Mouse (Mus musculus): ENCODE data around the gene Lipt2.

Gene Lipt2

DNA sequence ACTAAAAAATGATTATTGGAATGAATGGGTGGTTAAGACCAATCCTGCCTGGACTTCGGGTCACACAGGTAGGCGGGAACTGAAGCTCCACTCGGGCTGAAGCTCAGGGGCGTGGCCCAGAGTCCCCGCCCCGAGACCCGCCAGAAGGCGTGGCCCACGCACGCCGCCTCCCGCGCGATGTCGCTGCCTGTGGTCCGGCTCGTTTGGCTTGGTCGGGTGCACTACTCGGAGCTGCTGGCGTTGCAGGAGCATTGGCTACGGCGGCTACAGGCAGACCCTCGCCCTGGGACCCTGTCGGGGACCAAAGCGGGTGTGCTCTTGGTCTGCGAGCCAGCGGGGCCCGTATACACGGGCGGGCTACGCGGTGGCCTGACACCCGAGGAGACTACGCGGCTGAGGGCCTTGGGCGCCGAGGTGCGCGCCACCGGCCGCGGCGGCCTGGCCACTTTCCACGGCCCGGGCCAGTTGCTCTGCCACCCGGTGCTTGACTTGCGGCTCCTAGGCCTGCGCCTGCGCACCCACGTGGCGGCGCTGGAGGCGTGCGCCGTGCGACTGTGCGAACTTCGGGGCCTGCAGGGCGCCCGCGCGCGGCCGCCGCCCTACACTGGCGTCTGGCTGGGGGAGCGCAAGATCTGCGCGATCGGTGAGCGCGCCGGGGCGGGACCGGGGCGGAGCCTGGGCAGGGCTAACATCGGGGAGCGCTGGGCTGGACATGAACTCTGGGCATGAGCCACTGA, at the start of gene Lipt2:
Lipt2 (plus strand) TSS at position 173 of the 737 bp plus-strand sequence.
- DNase-seq (ENCODE audit: low read depth, low spot score): peak; percentile 95

DNA sequence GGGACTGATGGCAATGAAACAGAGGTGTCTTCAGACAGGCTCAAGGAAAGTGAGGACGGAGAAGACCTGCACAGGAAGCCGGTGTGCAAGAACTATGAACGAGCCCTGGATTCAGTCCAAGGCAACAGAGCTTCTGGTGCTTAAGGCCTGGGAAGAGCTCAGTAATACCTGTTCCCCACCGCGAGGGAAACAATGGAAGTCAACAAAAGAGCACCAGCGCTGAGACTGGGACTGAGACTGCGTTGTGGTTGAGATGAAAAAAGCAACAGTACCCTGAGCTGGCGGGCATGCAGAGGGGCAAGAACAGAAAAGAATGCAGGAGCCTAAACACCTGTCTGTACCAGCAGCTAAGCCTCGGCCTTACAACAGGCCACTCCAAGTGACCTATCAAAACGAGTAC, 47.6 kb upstream of the Lipt2 start:
- peak; percentile 6 for DNase-seq (ENCODE audit: low read depth, low spot score)

DNA sequence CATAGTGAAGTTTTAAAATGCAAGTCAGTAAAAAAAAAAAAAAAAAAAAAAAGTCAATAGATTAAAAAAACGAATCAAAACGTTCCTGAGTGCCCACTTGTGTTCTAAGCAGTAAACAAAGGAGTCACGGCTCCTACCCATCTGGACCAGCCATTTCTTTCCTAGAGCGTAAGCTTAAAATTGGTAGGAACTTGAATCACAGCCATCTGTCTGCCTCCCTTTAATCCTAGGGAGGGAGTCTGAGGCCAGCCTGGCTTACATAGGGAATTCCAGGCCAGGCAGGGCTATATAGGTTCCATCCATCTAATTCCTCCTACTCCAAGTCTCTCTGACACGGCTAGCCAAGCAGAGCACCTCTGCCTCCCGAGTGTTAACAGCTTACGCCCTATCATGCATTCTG, 45.3 kb upstream of the Lipt2 start:
- no peak for DNase-seq (ENCODE audit: low read depth, low spot score)

DNA sequence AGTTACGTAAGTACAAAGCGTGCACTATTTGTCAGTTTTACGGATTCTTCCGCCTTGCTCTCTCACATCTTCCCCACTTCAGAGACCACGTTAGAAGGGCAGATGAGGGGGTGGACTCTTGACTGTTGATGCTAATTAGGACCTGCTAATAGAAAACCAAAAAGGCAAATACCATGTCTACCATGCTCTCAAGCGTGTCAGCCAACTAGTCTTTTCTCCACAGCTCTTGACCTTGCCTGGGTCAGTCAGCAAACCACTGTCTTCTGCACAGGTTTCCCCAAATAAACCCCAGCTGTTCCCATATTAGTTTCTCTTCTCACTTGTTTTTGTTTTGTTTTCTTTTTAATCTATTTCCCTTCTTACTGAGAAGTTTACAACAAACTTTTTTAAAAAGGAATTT, 44.8 kb upstream of the Lipt2 start:
- DNase-seq (ENCODE audit: low read depth, low spot score): no peak

DNA sequence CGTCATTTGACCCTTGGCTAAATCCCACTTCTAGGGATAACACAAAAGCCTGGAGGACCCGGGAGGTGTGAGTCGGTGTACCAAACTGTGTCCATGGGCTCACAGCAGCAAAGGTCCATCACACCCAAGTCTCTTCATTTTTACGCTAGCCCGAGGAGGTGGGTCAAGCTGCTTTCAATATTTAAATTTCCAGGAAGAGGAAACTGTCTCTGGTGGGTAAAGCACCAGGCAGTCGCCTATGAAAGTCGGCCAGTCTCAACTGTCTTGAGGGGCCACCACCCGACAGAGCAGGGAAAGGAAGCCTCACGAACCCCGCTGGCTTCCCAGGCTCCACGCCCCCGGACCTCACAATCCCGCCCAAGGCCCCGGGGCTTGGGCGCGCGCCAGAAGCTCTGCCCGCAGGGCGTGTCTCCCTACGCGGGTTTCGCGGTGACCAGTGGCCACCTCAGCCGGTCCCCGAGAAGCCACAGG, 38.3 kb upstream of the Lipt2 start:
- peak; percentile 71 for DNase-seq (ENCODE audit: low read depth, low spot score)

DNA sequence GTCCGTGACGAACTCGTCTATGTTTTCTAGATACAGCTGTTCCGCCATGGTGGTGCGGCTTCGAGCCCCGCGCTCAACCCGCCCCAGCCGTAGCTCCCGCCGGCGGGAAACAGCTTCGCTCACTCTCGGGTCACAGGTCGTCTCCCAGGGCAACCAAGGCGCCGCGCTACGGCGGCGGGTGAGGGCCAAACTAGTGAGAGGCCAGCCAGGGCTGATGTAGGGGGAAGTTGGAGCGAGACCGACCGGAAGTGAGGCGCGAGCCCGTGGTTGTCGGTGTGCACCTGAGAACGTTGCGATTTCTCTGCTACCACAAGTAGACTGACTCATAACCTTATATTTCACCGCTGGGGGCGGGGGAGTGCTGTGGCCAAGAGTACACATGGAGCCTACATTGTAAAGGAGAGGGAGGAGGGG, 37.7 kb upstream of the Lipt2 start, which contains the start of gene Pold3:
Pold3 (minus strand) TSS at position 190 of the 414 bp plus-strand sequence.
- DNase-seq (ENCODE audit: low read depth, low spot score): peak; percentile 99

DNA sequence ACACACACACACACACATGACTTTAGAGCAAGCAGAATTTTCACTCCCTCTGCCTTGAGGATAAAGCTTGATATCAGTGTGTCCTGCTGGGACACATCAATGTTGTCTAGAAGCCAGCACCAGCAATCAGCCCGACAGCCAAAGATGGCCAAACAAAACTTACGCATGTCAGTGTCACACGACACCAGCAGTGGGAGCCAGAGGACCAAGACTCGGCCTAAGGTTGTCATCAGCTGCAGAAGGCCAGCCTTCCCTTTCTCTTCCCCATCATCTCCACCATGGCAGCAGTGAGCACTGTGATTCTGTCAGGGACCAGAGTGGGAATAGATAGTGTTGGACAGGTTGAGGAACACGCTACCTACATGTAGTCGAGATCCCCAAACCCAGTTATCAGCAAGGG, 35.6 kb upstream of the Lipt2 start:
- DNase-seq (ENCODE audit: low read depth, low spot score): peak; percentile 83

DNA sequence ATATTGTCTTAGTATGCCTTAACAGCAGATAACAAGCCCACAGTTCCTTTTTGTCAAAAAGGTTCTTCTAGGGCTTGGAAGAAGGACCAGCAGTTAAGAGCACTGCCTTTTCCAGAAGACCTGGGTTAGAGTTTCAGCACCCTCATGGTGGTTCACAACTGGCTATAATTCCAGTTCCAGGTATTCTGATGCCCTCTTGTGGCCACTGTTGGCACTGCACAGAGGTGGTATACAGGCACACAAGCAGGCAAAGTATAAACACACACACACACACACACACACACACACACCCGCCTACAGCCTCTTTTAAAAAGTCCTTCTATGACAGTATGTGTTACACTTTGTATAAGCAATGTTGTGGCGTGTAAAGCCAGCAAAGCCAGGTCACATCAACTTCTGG, 34.9 kb upstream of the Lipt2 start:
- peak; percentile 82 for DNase-seq (ENCODE audit: low read depth, low spot score)

DNA sequence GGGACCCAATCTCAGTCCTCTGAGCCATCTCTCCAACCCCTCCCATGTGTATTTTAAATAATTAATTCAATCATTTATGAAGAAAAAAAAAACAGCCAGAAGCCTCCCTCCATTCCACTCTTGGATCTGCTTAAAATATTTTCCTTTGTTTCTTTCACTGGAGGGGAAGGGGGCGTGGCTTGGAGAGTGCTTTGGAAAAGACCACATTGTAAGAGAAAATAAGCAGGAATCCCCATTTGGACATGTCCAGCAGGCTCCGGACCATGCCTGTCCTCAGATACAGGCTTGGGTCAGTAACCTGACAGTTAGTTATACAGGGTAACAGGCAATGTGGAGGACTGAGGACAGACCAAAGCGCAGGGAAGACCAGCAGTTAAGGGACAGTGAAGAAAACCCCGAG, 33.9 kb upstream of the Lipt2 start:
- no peak for DNase-seq (ENCODE audit: low read depth, low spot score)

DNA sequence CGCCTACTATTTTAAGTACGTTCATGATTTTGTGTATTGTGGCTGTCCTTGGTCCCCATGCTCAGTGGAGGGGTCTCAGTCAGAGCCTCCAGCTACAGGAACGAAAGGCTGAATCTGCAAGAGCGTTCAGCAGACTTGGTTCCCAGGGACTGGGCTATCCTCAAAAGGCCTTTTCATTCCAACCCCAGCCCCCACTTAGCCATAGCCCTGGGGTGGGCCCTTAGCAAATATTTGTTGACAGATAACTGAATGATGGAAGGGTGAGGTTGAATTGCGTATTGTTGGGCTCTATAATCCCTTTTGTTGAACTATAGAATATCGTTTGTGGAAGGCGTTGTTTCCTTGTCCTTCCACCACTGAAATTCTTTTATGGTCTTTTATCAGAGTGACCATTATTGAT, 32.6 kb upstream of the Lipt2 start:
- no peak for DNase-seq (ENCODE audit: low read depth, low spot score)

DNA sequence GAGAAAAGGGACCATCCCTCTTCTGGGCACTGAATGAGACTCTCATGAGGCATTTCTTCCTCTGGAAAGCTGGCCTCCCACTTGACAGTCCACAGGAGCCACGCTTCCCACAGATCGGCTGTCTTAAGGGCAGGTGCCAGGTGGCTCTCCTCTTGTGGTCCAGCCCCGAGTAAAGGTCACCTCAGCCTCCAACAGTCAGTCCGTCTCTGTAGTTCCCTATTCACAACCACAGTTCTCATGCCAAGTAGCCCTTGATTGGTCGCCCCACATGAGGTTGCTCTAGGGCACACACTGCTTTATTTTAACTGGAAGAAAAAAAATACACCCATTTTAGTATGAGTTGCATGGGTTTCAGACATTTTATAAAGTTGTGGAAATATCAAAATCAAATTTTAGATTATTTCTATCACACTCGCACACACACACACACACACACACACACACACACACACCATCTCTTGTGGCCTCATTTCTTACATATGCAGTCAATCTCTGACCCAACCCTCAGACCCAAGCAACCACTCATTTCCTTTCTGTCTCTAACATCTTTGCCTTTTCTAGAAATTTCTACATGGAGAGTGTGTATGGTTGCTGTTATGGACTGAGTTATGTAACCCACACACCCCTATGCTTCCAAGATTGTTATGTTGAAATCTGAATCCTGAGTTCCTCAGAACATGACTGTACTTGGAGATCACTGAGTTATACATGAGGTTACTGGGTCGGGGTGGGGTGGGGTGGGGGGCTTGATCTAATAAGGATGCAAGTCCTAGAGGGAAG, 30.6 kb upstream of the Lipt2 start:
- DNase-seq (ENCODE audit: low read depth, low spot score): no peak

DNA sequence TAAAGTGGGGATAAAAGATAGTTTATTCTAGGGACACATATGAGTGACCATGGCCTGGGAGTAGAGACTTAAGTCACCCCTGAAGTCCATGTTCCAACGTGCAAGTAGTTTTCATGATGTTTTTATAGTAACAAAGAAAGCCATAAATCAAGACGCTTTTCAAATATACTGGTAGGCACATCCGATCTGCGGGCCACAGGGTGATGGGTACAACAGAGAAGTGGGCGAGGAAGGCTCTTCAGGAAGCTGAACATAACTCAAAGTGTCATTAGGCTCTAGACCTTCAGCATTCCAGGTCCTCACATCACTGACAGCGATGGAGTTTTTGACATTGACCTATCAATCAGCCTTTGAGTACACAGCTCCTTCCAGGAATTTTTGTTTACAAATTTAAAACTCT, 28.5 kb upstream of the Lipt2 start:
- DNase-seq (ENCODE audit: low read depth, low spot score): no peak

DNA sequence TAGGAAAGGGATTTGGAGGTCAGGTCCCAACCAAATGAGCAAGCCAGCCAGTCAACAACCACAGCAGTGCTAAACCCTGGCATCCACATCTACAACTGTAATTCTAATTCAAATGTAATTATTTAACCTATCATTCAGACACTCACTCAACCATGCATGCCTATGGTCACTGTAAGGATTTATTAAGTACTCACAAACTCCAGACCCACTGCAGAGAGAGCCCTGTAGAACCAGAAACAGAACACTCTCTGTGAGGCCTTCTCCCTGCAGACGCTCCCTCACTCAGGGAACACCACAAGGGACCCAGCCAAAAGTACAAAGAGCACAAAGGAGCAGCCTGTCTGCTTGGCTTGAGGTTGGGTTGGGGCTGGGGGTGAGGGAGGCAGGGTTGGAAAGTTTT, 26.7 kb upstream of the Lipt2 start:
- DNase-seq (ENCODE audit: low read depth, low spot score): no peak

DNA sequence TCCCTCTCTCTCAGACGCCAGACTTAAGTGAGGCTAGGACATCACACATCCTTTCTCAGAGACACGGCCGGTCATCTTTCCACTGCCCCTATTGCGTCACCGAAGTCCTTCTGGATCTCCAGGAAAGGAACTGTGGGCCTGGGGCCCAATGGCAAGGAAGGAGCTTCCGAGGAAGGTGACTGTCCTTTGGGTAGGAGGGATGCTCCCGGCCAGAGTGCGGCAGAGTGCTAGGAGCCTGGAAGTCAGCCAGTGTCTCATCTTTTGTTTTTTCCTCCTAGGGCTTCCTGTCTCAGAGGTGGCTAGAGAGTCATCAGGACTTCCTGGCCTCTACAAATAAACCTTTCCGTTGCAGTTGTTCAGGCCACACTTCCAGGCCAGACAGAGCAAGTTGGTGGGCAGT, 22.0 kb upstream of the Lipt2 start:
- no peak for DNase-seq (ENCODE audit: low read depth, low spot score)

DNA sequence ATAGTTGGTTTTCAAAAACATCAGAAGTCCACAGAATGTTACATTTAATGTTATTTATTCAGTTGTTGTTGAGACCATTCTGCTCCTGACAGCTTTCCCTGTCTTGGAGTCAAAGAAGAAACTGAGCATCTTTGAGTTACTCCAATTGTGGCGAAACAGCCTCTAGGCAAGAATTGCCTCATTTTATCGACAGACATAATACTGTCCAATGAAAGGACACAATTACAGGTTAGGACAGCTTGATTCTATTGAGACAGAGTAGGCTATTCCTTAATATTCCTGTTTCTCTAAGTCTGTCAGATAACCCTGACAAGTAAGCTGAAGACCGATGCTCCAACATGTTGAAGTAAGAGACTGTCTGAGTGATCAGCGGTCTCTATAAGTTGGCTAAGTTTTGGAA, 21.0 kb upstream of the Lipt2 start:
- no peak for DNase-seq (ENCODE audit: low read depth, low spot score)

DNA sequence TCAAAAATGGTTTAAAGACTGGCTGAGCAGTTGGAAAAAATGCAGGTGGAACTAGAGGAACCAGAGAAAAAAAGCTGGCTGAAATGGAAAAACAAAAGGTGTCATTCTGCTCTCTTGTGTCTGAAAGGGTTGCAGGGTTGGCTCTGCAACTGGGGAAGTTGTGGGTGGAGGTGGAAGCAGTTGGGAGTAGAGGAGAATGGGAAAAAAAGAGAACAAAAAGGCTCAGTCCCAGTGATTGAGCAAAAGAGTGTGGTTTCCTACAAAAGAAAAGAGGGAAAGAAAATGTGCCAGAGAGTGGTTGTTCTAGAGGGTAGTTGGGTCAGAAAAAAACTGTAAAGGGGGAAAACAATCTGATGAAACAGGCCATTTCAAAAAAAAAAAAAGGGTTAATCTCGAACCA, 18.5 kb upstream of the Lipt2 start:
- DNase-seq (ENCODE audit: low read depth, low spot score): no peak

DNA sequence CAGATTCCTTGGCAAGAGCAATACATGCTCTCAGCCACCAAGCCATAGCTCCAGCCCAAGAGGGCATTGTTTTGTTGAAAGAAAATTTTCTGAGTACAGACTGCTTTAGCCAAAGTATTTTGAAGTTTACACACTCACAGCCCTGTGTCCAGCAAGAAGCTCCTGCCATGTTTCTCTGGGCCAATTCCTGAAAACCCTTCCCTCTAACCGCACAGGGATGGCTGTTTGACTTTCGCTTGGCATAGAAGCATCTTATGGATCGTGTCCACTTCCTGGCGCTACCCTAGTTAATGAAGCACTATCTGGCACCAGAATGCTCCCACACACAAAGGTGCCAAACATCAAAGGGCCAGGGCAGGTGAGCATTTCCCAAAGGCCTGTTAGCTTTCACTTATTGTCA, 10.5 kb upstream of the Lipt2 start:
- DNase-seq (ENCODE audit: low read depth, low spot score): no peak

DNA sequence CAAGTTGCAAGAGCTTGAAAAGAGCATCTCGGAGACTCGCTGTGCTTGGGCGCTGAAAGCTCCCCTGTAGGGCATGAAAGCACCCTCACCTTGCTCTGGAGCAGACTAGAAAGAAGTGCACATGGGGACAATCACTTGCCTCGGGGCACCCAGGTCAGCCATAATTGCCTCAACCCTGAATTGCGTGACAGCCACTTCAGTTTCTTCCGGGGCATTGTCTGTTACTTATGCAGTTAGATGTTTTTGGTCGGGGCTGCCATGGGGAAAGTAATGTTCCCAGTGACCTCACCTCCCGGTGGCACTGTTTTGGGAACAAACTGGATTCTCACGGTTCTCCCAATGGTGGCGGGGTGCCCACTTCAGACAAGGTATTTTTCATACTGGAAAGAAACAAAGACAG, 9.0 kb upstream of the Lipt2 start:
- DNase-seq (ENCODE audit: low read depth, low spot score): peak; percentile 28

DNA sequence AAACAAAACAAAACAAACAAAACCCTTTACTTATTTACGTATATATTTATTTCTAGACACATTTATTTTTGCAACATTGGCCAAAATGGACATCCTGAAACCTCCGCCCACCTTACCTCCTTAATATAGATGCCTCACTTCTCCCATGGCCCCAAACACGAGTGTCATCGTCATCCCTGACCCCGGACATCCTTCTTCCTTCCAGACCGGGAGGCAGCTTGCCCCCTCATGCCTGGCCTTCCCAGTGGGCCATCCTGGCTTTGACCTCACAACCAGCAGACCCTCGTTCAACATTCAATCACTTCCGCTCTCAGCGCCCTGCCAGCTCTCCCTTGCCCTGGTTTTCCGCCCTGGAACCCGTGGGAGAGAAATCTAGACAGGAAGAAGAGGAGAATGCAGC, 8.5 kb upstream of the Lipt2 start:
- DNase-seq (ENCODE audit: low read depth, low spot score): no peak

DNA sequence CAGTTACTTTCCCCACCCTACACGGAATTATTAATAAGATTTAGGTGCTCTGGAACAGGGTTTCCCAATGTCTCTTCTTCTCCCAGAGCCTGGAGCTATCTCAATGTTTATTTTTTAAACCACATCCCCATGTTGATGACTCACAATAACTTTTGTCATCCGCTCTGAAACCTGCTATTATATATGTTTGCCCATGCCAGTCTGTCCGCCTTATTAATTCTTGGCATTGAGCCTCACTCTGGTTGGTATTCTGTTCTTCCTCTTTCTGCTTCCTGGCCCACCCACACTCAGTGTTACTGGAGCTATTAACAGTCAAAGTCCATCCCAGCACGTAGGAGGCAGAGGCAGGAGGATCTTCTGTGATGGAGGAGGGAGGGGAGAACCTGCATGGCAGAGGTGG, 1.4 kb upstream of the Lipt2 start:
- DNase-seq (ENCODE audit: low read depth, low spot score): no peak

DNA sequence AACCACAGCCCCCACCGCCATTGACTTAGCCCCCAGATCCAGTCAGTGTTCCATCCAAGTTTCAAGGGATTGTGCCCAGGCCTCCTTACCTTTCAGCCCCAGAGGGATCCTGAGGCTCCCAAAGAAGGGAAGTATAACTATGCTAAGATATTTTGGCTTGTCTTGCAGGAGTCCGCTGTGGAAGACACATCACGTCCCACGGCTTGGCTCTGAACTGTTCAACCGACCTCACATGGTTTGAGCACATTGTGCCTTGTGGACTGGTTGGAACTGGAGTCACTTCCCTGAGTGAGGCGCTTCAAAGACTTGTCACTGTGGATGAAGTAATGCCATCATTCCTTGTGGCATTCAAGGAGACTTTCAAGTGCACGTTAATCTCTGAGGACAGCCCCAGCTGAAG, 929 bp downstream of the Lipt2 start:
- peak; percentile 74 for DNase-seq (ENCODE audit: low read depth, low spot score)

DNA sequence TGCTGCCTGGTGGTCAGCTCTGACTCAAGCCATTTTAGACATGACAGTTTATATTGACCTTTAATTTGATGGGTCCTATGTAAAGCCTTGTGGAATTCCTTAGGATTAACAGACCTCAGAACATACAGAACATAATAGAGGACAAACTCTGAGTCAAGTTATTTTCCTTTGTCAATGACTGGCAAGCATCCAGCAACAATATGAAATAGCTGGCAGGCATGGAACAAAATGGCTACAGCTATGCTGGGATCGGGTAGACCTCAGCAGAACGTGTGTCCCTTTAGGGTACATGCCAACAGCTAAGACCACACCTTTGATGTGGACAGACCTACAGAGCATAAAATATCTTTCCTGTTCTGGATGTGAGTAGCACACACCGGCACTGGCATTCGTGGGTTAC, 4.4 kb downstream of the Lipt2 start:
- DNase-seq (ENCODE audit: low read depth, low spot score): no peak

DNA sequence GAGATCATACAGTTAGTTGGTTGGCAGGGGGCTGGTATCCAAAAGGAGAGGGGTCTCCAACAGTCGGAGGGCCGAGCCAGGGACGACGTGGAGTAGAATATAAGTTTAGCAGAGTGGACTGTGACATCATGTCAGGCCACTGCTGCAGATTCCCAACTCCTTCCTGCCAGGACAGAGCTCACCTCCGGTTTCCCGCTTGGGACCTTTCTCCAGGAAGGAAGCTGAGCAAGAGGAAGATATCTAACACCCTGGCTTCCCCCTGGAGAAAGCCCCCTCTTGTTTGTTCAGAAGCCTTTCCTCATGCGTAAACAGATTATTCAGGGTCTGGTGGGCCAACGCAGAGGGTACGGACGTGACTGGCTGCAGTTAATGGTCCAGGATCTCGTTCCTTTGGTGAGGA, 9.6 kb downstream of the Lipt2 start:
- DNase-seq (ENCODE audit: low read depth, low spot score): no peak
